Comparison of ENCODE assay signal across 10 mouse cellular contexts in genomic region chr9:50709108-50709507, GRCm38 (mm10). TPM values are rescaled to one million over a fixed set of nuclear protein-coding genes. Genes with fewer than 3 reads are reported as not detected.
DNase-seq lines count a peak whose midpoint lies in the region; TF ChIP-seq lines count a peak whose summit lies in the region.
"Had no signal": no experiment of that assay in that cellular context is flagged by ENCODE, and none has a peak within 500 bp of the region (broad histone marks: within the 10 kb centered on the region; RNA-seq: fewer than 3 reads in every experiment).

No protein-coding gene starts in this region.

- TF ChIP-seq POLR2A in lung, adult 2 months (IDR thresholded peaks at IDR 0.05; ENCODE audit: borderline replicate concordance, extremely low read depth, low read depth, low read length), result no peak

- no peak overlapping the region for H3K4me3 ChIP-seq in lung, adult 2 months (replicated peaks; ENCODE audit: extremely low read depth, low read depth, low read length)
- H3K4me3 ChIP-seq: liver, embryonic 13.5 days had no signal

- TF ChIP-seq CTCF in lung, adult 2 months (IDR thresholded peaks at IDR 0.05; ENCODE audit: insufficient read depth, low read length), result peak; percentile 76

- 24% methylated on average over 2 of the region's 2 CpGs for WGBS in lung, adult 2 months

- peak; percentile 75 to 79 for DNase-seq in cerebellum, postnatal 14 days
- no peak for DNase-seq in cerebellum, adult 8-10 months
- DNase-seq in layer of hippocampus, postnatal 10 days (ENCODE audit: low spot score in 2 of 2), result peak; percentile 32 to 62
- DNase-seq in layer of hippocampus, adult 11-12 months (ENCODE audit: low spot score), result no peak
- DNase-seq in Muller cell, postnatal 12 days (ENCODE audit: inconsistent ontology term), result peak; percentile 52
- DNase-seq in lung, adult 2 months, result no peak
- DNase-seq in spleen, postnatal 4 days (ENCODE audit: low spot score in 2 of 2), result no peak
- DNase-seq in left cerebral cortex, adult 8-10 months (ENCODE audit: low spot score in 2 of 2), result no peak
- DNase-seq: liver, embryonic 13.5 days had no signal

- H3K4me1 ChIP-seq in lung, adult 2 months (ENCODE audit: control insufficient read depth, insufficient read depth, low read length), result no peaks in the 10 kb centered on the region
- H3K4me1 ChIP-seq: liver, embryonic 13.5 days had no signal

RNA-seq across cellular contexts. Expression of gene Dixdc1, which starts 30.2 kb away (rescaled TPM):
- 10 to 100 TPM; 65.0 to 66.6 TPM for total RNA-seq in layer of hippocampus, postnatal 10 days (2021)
- polyA plus RNA-seq in lung, adult 2 months (2012; rRNA removed), result 7.1 and 9.9 TPM in 2 replicates
- 10 to 100 TPM; 67.0 to 85.3 (median 71.8) TPM for total RNA-seq in left cerebral cortex, adult 8-10 months (2022)
- polyA plus RNA-seq: G1E had no signal

RNA-seq across cellular contexts. Expression of gene 2310030G06Rik, which starts 37.2 kb away (rescaled TPM):
- total RNA-seq in layer of hippocampus, postnatal 10 days (2021), result 1 to 10 TPM; 1.3 to 1.8 TPM
- polyA plus RNA-seq in lung, adult 2 months (2012; rRNA removed), result 14.1 and 23.5 TPM in 2 replicates
- 1 to 10 TPM; 2.7 to 3.7 (median 3.1) TPM for total RNA-seq in left cerebral cortex, adult 8-10 months (2022)
- polyA plus RNA-seq: G1E had no signal

RNA-seq across cellular contexts. Expression of gene Cryab, which starts 42.0 kb away (rescaled TPM):
- total RNA-seq in layer of hippocampus, postnatal 10 days (2021), result 10 to 100 TPM; 43.1 to 44.7 TPM
- polyA plus RNA-seq in lung, adult 2 months (2012; rRNA removed), result 405 and 528 TPM in 2 replicates
- 100 to 1,000 TPM; 157 to 185 (median 170) TPM for total RNA-seq in left cerebral cortex, adult 8-10 months (2022)
- polyA plus RNA-seq: G1E had no signal

RNA-seq across cellular contexts. Expression of gene Hspb2, which starts 43.0 kb away (rescaled TPM):
- 1 to 10 TPM in 1 of 2 experiments, under 1 TPM in 1; 0.85 to 1.1 TPM for total RNA-seq in layer of hippocampus, postnatal 10 days (2021)
- polyA plus RNA-seq in lung, adult 2 months (2012; rRNA removed), result 65.3 and 88.6 TPM in 2 replicates
- 1 to 10 TPM in 3 of 4 experiments, under 1 TPM in 1; 0.74 to 2.4 (median 1.9) TPM for total RNA-seq in left cerebral cortex, adult 8-10 months (2022)
- total RNA-seq: G1E had no signal
- polyA plus RNA-seq: G1E had no signal

RNA-seq across cellular contexts. Expression of gene Dlat, which starts 49.5 kb away (rescaled TPM):
- 100 to 1,000 TPM; 128 to 140 TPM for total RNA-seq in layer of hippocampus, postnatal 10 days (2021)
- polyA plus RNA-seq in lung, adult 2 months (2012; rRNA removed), result 13.2 and 20.5 TPM in 2 replicates
- total RNA-seq in left cerebral cortex, adult 8-10 months (2022), result 100 to 1,000 TPM; 110 to 123 (median 118) TPM

Comparison
In these comparisons a context has a peak if more than half of its experiments do, and no peak if none do; other contexts are left out.
1. DNase-seq: peak in cerebellum, postnatal 14 days (2 of 2), layer of hippocampus, postnatal 10 days (2 of 2) and Muller cell, postnatal 12 days (single experiment); none in cerebellum, adult 8-10 months (single experiment), layer of hippocampus, adult 11-12 months (single experiment), lung, adult 2 months (single experiment), spleen, postnatal 4 days (0 of 2) and left cerebral cortex, adult 8-10 months (0 of 2).